Mouse (Mus musculus): ENCODE data around the gene Epha2.
A peak's percentile ranks its signal among the peaks of the same experiment; 100 is the strongest.

Epha2 gene

GRCm38 (mm10) chr4:141334695-141335094 is 33.7 kb downstream of the Epha2 start:
- no peak for DNase-seq

GRCm38 (mm10) chr4:141335263-141335796 is 34.3 kb downstream of the Epha2 start:
- DNase-seq = no peak

DNA sequence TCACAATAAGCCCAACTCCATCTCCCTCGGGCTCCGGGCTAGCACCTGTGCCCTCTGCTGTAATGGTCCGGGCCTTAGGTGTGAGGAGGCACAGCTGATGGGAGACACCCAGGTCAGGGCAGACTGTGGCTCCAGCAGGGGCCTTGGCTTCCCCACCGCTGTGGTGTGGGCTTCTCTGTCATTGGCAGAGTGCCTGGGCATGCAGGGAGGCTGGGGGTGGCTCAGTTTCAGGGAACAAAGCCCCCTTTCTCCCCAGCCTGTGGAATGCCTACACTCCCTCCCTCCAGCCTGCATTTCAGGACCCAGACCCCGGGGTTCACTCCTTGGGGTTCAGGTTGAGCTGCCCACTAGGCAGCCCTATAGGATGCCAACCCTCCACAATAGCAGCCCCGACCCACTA is 35.2 kb downstream of the Epha2 start:
- no peak for DNase-seq

DNA sequence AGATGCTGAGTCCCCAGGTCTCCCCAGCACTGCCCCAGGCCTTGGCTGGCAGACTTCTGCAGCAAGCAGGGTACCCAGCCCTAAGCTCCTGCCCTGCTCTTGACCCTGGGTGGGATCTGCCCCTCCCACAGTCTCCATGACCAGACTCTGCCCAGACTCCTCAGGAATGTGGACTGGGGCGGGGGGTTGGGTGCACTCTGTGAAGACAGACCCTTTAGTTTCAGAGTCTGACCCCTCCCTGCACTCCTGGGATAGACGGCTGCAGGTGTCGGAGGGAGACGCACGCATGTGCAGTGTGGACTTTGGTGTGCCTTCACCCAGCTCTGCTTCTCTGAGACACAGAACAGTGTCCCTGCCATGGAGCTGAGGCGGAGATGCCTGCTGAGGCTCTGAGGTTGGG is 36.9 kb downstream of the Epha2 start:
- DNase-seq = no peak

- DNase-seq = no peak
These were observed 37.8 kb downstream of the Epha2 start for GRCm38 (mm10) chr4:141338853-141339252.

- DNase-seq = no peak
These were observed 40.4 kb downstream of the Epha2 start for GRCm38 (mm10) chr4:141341477-141341876.

DNA sequence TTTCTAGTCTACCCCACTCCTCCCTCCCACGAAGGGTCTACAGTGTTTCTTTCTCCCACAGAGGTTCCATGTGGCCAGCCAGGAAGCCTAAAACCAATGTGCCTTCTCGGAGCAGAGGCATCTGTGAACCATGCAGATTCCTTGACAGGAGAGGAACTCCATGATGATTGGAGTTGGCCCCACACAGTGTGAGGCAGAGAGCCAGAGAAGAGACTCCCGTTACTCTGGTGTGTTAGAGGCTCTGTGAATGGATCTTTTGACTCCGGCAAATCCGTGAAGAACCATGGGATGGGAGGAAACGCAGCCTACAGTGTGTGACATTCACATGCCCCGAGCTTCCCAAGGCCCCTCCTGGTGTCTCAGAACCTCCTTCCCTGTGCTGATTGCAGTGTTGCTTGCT is 42.5 kb downstream of the Epha2 start:
- DNase-seq = no peak

- no peak for DNase-seq
These were observed 44.2 kb downstream of the Epha2 start for GRCm38 (mm10) chr4:141345219-141345618.

GRCm38 (mm10) chr4:141347365-141347797 is 46.3 kb downstream of the Epha2 start:
- no peak for DNase-seq

DNA sequence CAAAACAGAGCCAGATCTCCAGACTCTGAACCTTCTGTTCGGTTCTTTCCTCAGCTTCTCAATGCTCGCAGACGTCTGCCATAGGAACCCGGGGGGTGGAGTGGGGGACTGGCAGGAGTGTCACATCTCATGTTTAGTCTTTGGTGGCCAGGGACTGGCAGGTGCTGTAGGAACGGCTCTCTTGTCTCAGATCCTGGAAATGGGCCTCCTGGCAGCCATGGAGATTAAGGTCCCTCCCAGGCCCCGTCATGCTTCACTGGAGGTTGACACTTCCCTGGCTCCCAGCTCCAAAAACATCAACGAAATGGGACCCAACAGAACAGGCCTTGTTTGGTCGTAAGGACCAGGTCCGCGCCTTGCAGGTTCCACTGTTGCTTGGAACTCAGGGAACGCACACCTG is 47.6 kb downstream of the Epha2 start:
- no peak for DNase-seq

DNA sequence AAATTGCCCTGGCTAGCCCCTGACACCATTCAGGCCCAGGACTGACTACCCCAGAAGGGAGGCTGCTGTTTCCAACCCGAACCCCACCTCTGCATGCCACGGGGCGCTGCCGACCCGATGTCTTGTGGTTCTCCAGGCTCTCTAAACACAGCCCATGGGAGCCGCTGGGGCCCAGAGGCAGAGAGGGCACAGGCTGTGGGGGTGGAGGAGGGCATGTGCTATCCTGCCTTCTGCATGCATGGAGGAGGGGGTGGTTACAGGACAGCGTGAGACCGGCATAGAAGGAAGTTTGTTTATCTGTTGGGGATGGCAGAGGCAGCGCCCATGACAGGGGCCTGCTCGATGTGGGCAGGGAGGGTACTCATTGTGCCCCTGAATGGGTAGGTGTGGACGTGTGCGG is 49.0 kb downstream of the Epha2 start:
- no peak for DNase-seq

DNA sequence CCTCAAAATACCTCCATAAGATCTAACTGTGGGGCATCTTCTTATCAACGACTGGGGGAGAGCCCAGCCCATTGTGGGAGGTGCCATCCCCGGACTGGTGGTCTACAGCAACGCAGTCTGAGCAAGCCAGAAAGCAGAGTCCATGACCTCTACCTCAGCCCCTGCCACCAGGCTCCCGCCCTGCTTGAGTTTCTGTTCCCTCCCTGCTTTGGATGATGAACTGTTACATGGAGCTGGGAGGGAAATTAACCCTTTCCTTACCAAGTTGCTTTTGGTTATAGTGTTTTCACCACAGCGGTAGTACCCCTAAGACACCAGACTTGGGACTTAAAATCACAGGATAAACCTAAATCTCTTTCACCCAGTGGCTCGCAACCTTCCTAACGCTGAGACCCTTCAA is 50.9 kb downstream of the Epha2 start:
- DNase-seq = no peak

DNA sequence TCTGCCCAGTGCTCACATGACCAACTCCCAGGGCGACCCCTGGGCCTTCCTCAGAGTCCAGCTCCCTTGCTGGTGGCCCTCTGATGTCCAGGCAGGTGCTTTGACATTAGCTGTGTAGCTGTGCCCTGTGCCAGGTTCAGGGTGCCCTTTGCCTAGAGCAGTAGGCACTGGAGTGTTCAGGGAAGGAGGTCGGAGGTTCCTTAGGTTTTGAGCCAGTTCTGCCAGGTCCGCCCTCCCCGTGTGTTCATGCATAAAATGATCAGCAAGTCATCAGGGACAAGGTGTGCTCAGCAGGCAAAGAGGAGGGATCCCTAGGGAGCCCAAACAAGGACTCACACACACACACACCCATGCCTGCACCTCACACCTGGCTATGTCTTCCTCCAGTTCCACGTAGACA is 51.9 kb downstream of the Epha2 start:
- DNase-seq = no peak

- DNase-seq = no peak
These were observed 52.8 kb downstream of the Epha2 start for GRCm38 (mm10) chr4:141353868-141354267.

DNA sequence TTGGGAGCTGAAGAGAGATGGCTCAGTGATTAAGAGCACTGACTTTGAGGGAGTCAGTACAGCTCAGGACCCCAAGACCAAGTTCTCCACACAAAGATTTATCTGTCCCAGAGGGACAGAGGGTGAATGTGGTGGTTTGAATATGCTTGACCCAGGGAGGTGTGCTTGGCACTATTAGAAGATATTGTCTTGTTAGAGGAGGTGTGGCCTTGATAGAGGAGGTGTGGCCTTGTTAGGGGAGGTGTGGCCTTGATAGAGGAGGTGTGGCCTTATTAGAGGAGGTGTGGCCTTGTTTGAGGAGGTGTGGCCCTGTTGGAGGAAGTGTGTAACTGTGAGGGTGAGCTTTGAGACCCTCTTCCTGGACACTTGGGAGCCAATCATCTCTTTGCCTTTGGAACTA is 56.8 kb downstream of the Epha2 start:
- DNase-seq = no peak

- no peak for DNase-seq
These were observed 58.2 kb downstream of the Epha2 start for GRCm38 (mm10) chr4:141359222-141359621.

DNA sequence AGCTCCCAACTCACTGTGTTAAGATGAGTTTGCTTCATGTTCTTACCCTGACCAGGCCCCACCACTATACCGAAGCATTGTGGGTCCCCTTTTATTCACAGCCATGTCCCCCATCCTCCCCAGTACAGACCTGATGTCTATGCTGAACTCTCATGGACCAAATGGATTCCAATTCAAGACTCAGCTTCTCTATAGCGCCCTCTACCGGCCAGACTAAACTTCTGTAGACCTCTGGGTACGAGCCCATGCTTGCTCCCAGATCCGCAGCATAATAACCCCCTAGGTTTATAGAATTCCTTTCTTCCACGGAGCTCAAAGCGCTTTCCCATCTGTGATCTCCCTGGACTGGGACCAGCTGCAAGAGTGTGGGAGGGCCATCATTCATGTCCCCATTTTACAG is 59.8 kb downstream of the Epha2 start:
- DNase-seq = no peak

DNA sequence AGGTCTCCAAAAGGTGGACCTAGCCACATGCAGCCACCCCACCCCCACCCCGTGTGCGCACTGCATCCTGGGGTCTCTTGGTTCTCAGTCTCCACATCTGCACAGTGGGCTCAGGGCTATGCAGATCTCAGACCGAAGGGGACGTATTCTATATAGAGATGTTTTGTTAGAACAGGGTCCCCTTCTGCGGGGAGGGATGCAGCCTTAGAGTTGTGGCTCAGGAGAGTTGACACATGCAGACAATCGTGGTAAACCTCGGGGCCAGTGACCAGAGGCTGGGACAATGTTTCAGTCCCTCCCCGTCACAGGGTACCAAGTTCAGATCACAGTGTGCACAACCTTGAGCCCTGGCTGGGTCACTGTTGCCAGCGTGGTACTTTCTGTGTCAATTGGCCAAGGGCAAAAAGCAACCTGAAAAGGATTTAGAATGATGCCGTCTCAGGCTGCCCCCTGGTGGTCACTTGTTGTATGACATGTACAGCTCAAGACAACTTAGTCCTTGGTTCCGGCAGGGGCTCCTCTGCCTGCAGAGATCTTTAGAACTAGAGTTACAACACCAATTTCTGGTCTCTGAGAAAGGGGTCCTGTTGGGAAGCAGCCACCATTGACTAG is 62.0 kb downstream of the Epha2 start:
- DNase-seq = peak; percentile 37

- no peak for DNase-seq
These were observed 64.1 kb downstream of the Epha2 start for GRCm38 (mm10) chr4:141365126-141365525.

GRCm38 (mm10) chr4:141365876-141366275 is 64.8 kb downstream of the Epha2 start:
- no peak for DNase-seq

DNA sequence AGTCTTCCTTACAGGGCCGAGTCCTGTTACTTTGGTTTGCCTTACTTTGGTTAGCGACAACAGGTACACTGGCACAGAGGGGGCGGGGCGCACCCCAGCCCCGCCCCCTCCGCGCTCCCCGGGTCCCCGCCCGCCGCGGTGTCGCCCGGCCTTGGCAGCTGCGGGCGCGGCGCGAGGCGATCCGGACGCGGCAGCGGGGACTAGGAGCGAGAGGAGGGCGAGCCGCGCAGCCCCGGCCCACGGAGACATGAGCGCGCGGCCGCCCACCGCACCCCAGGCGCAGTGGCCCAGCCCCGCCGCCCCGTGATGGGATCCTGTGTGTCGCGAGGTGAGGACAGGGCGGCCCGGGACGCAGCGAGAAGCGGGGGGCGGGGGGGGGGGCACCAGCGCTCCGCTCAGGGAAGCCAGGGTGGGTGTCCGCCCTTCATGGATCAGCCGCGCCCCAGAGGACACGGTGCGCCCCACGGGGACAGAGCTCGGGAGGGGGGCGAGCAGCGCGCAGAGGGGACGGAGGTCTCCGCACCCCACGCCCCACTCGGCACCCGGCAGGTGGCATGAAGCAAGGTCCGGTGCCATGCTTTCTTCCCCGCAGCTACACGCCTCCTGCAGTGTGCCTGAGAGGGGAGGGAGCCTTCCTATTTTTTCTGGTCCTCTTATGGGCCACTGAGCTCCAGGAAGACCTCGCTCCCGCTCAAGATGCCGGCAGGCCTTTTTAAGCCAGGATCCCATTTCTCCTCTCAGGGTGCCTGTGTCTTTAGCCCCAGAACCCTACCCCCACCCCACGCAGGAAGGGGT is 67.2 kb downstream of the Epha2 start, which contains the start of gene Fam131c:
Gene Fam131c, plus strand, starts transcription at position 224 of the 795 bp plus-strand sequence.
- DNase-seq = no peak

DNA sequence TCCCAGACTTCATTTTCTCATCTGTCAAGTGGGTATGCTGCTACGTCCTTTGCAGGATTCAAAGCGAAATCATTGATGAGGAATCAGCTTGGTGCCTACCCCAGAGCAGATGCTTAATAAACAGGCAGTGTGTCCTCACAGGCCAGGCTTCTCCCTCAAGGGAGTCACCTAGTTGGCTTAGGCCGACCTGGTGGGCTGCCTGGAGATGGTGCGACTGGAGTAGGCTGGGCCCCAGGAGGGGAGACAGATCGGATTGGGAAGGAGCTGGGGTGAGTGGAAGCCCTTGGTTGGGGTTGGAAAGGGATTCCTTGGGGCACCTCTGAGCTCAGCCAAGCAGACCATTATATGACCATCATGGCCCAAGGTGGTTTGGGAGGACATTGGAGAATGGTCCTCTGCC is 71.4 kb downstream of the Epha2 start:
- no peak for DNase-seq
